Mouse (Mus musculus) liver, embryonic 18 days (tissue): ENCODE data around the gene Cd209a. TPM values are rescaled to one million over a fixed set of nuclear protein-coding genes. Genes with fewer than 3 reads are reported as not detected.

Experiments used
- polyA plus RNA-seq: library from polyadenylated mRNA; depleted of rRNA; stranded (reverse); fragments of >200 nt; gene quantifications from 2 replicates; pipeline ENCODE4 v1.2.3, GENCODE M21; 2012; rRNA removed

Cd209a gene
- polyA plus RNA-seq, result 0.09 and 0.14 TPM in 2 replicates

GRCm38 (mm10) chr8:3748761-3749160, at the start of gene Cd209a:
Gene Cd209a (minus strand): TSS chr8:3748984.

GRCm38 (mm10) chr8:3720551-3720950, 28.2 kb downstream of the Cd209a start, which contains the start of gene Clec4g:
Gene Clec4g (minus strand): TSS chr8:3720651.

GRCm38 (mm10) chr8:3694121-3694520, 54.7 kb downstream of the Cd209a start, which contains the start of gene Fcer2a:
Gene Fcer2a (minus strand): TSS chr8:3694175.

Other genes starting within 250 kb of the Cd209a start
- gene Mcoln1, start 248.5 kb downstream of the Cd209a start, polyA plus RNA-seq, result 33.2 and 36.6 TPM in 2 replicates
- 9.6 and 10.9 TPM in 2 replicates for gene Pnpla6, start 233.6 kb downstream of the Cd209a start, polyA plus RNA-seq
- gene C330021F23Rik, start 181.0 kb downstream of the Cd209a start, polyA plus RNA-seq, result 7.4 and 9.2 TPM in 2 replicates
- gene Camsap3, start 161.7 kb downstream of the Cd209a start, polyA plus RNA-seq, result 7.4 and 9.1 TPM in 2 replicates
- 20.2 and 22.1 TPM in 2 replicates for gene Xab2, start 127.7 kb downstream of the Cd209a start, polyA plus RNA-seq
- gene Pet100, start 127.4 kb downstream of the Cd209a start, polyA plus RNA-seq, result 23.7 and 25.8 TPM in 2 replicates
- gene Pcp2, start 123.4 kb downstream of the Cd209a start, polyA plus RNA-seq, result not detected in 2 replicates
- gene Stxbp2, start 118.0 kb downstream of the Cd209a start, polyA plus RNA-seq, result 78.9 and 92.8 TPM in 2 replicates
- 0.06 TPM in 1 of 2 replicates, not detected in the other for gene Retn, start 93.2 kb downstream of the Cd209a start, polyA plus RNA-seq
- gene Mcemp1, start 83.2 kb downstream of the Cd209a start, polyA plus RNA-seq, result 12.0 and 17.8 TPM in 2 replicates
- gene Fcor, start 76.6 kb downstream of the Cd209a start, polyA plus RNA-seq, result 2.7 and 5.0 TPM in 2 replicates
- gene Trappc5, start 72.7 kb downstream of the Cd209a start, polyA plus RNA-seq, result 15.3 and 16.1 TPM in 2 replicates
- gene Fcer2a, start 54.8 kb downstream of the Cd209a start, polyA plus RNA-seq, result 0.01 and 0.02 TPM in 2 replicates
- 19.1 and 23.2 TPM in 2 replicates for gene Clec4g, start 28.3 kb downstream of the Cd209a start, polyA plus RNA-seq
- gene Cd209e, start 105.3 kb upstream of the Cd209a start, polyA plus RNA-seq, result not detected in 2 replicates
- not detected in 2 replicates for gene Cd209d, start 129.6 kb upstream of the Cd209a start, polyA plus RNA-seq
- 0.06 TPM in 1 of 2 replicates, not detected in the other for gene Cd209b, start 177.9 kb upstream of the Cd209a start, polyA plus RNA-seq
- gene Cd209c, start 205.8 kb upstream of the Cd209a start, polyA plus RNA-seq, result 0.02 and 0.04 TPM in 2 replicates